Mouse (Mus musculus): ENCODE data around the gene Pgd.
"Not testable (repeated sequence)": the region's sequence is repeated elsewhere in the genome, so short reads cannot be mapped to it uniquely, and the experiment has no call there.

The Pgd gene

GRCm38 (mm10) chr4:149133395-149133794, 33.2 kb downstream of the Pgd start:
- DNase-seq (ENCODE audit: low spot score in 2 of 2), result no peak

GRCm38 (mm10) chr4:149131789-149132565, 34.6 kb downstream of the Pgd start:
- DNase-seq (ENCODE audit: low spot score in 2 of 2), result no peak

- DNase-seq (ENCODE audit: low spot score in 2 of 2), result no peak
Measured at GRCm38 (mm10) chr4:149131021-149131752, 35.4 kb downstream of the Pgd start.

- peak; percentile 25 to 31 for DNase-seq (ENCODE audit: low spot score in 2 of 2)
Measured at GRCm38 (mm10) chr4:149128467-149128866, 38.1 kb downstream of the Pgd start.

DNA sequence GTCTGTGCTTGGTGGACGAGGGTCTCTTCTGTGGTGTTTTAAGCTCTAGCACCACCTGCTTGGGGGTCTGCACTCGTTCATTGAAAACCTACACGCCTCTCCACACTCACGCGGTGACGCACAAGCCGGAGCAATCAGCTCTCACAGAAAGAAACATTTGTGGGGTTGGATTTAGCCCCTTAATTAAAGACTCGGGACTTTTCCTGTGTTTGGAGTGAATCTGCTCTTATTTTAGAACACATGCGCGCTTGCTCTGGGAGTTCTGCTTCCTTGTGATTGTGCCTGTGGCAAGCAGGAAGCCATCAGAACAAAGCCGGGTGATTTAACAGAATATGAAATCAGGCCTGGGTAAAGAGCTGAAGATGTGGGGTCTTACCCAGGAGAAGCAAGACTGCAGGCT, 39.9 kb downstream of the Pgd start, which contains the start of gene Cort:
TSS of gene Cort (minus strand) at position 101 of the 400 bp plus-strand sequence.
- no peak for DNase-seq (ENCODE audit: low spot score in 2 of 2)

- no peak for DNase-seq (ENCODE audit: low spot score in 2 of 2)
Measured at GRCm38 (mm10) chr4:149126115-149126509, 40.5 kb downstream of the Pgd start.

- DNase-seq (ENCODE audit: low spot score in 2 of 2), result no peak
Measured at GRCm38 (mm10) chr4:149125341-149126114, 41.0 kb downstream of the Pgd start.

DNA sequence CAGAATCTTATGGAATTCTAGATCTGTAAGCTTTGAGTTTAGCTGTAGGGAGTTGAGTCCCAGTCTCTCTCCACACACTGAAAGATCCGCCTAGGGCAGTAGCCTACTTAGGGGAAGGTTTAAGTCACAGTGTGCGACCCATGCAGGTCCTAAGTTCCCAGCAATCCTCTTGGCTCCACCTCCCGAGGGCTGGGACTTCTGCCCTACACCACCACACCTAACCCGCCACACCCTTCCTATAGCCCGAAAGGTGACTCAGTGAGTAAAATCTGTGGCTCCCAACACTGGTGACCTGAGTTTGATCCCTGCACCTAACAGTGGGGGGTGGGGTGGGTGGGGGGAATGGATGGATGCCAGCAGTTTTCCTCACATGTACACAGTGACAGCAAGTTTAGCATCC, 43.1 kb downstream of the Pgd start:
- DNase-seq (ENCODE audit: low spot score in 2 of 2), result no peak

DNA sequence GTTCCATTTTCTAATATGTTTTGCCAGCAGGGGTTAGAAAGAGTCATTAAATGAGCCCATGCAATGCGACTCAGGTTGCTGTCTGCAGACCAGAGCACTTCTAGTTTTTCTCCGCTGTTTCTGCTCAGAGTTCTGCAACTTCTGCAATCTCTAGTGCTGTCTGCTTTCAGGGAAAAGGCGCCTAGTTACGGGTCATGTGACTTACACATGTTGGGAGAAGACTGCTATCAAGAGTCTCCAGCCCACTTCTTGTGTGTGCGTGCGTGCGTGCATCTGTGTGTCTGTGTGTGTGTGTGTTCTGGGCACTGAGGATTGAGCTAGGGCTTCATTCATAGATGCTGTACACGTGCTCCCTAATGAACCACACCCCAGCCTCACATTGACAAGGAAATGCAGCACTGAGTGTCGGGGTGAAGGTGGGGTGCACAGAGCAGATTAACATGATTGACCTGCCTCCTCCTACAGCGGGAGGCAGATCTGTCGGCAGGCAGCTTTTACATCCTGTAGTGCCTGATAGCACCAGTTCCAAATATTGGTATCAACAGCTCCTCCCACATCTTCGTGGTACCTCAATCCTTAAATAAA, 46.5 kb downstream of the Pgd start:
- not testable (repeated sequence) for DNase-seq (ENCODE audit: low spot score in 2 of 2)

GRCm38 (mm10) chr4:149103875-149104561, 62.6 kb downstream of the Pgd start, which contains the start of gene Dffa:
Gene Dffa, plus strand, starts transcription at chr4:149104146.
- peak; percentile 95 to 98 for DNase-seq (ENCODE audit: low spot score in 2 of 2)

GRCm38 (mm10) chr4:149101456-149101855, 65.1 kb downstream of the Pgd start:
- no peak for DNase-seq (ENCODE audit: low spot score in 2 of 2)

- DNase-seq (ENCODE audit: low spot score in 2 of 2), result not testable (repeated sequence)
Measured at GRCm38 (mm10) chr4:149100449-149100848, 66.1 kb downstream of the Pgd start.

Measured in right cerebral cortex, adult 2 months (tissue).